Mouse (Mus musculus) adrenal gland, adult 2 months (tissue): ENCODE measurements at regions not wholly inside any gene's neighbourhood (a gene's known extent, or its start where the extent isn't known, plus 50 kb on each side); places are given as distances from the start of the nearest gene placed in this dataset.
A peak's percentile ranks its signal among the peaks of the same experiment; 100 is the strongest.

ENCODE experiments used
- DNase-seq: peaks from one replicate; pipeline ENCODE4 v3.0.0; 2021

- peak; percentile 27 for DNase-seq
These were observed 280.7 kb downstream of the Gm49356 start for GRCm38 (mm10) chr15:59169831-59170230.

- DNase-seq, result peak; percentile 41
These were observed 282.0 kb downstream of the Gm49356 start for GRCm38 (mm10) chr15:59171120-59171519.

- no peak for DNase-seq
These were observed 284.6 kb downstream of the Gm49356 start for GRCm38 (mm10) chr15:59173452-59174245.

GRCm38 (mm10) chr15:59174246-59174751, 285.2 kb downstream of the Gm49356 start:
- DNase-seq, result peak; percentile 31

- no peak for DNase-seq
These were observed 285.9 kb downstream of the Gm49356 start for GRCm38 (mm10) chr15:59174893-59175531.

- DNase-seq, result peak; percentile 69
These were observed 291.0 kb downstream of the Gm49356 start for GRCm38 (mm10) chr15:59180076-59180475.

- DNase-seq, result peak; percentile 64
These were observed 295.4 kb downstream of the Gm49356 start for GRCm38 (mm10) chr15:59184461-59184860.

GRCm38 (mm10) chr15:59187566-59187965, 298.5 kb downstream of the Gm49356 start:
- DNase-seq, result no peak

GRCm38 (mm10) chr15:59188371-59188770, 299.3 kb downstream of the Gm49356 start:
- DNase-seq, result no peak

- no peak for DNase-seq
These were observed 301.4 kb downstream of the Gm49356 start for GRCm38 (mm10) chr15:59190511-59190910.

- peak; percentile 88 for DNase-seq
These were observed 305.3 kb downstream of the Gm49356 start for GRCm38 (mm10) chr15:59194421-59194820.

GRCm38 (mm10) chr15:59196351-59196750, 307.3 kb downstream of the Gm49356 start:
- DNase-seq, result no peak

- DNase-seq, result peak; percentile 79
These were observed 308.6 kb downstream of the Gm49356 start for GRCm38 (mm10) chr15:59197455-59198391.

GRCm38 (mm10) chr15:59201386-59201785, 312.3 kb downstream of the Gm49356 start:
- DNase-seq, result no peak

- DNase-seq, result no peak
These were observed 313.0 kb downstream of the Gm49356 start for GRCm38 (mm10) chr15:59201894-59202670.

GRCm38 (mm10) chr15:59203097-59203849, 314.2 kb downstream of the Gm49356 start:
- no peak for DNase-seq

- no peak for DNase-seq
These were observed 314.9 kb downstream of the Gm49356 start for GRCm38 (mm10) chr15:59203850-59204625.

GRCm38 (mm10) chr15:59205091-59205490, 316.0 kb downstream of the Gm49356 start:
- DNase-seq, result no peak

- DNase-seq, result peak; percentile 54
These were observed 316.4 kb downstream of the Gm49356 start for GRCm38 (mm10) chr15:59205544-59205943.

GRCm38 (mm10) chr15:59206636-59207035, 317.5 kb downstream of the Gm49356 start:
- no peak for DNase-seq
